Mouse (Mus musculus): Measurements from ENCODE around the gene Esp15. TPM values are rescaled to one million over a fixed set of nuclear protein-coding genes. Genes with fewer than 3 reads are reported as not detected.
"Not testable (repeated sequence)": the region's sequence is repeated elsewhere in the genome, so short reads cannot be mapped to it uniquely, and the experiment has no call there.

The Esp15 gene
- total RNA-seq (2017), result not detected in 2 replicates

DNA sequence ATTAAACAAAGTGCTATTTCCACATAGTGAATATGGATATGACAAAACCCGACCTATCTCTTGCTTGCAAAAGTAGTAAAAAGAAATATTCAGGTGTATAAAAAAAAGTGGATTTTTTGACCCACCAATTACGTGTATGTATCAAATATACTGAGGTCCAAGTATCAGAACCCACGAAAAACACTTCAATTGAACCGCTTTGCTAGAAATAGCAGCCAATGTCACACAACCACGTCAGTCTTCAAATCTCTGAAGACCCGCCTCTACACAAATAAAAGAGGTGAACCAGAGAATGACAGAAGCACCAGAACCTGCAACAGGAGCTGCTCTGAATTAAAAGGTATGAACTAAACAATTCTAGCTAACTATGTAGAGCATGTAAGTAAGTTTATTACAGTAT, at the start of gene Esp15:
Gene Esp15 (plus strand): TSS at position 301 of the 400 bp plus-strand sequence.
- not testable (repeated sequence) for ATAC-seq (replicated peaks in 1 of 2; ENCODE audit: insufficient read depth in 1 of 2, low FRiP score in 2 of 2, low TSS enrichment in 1 of 2, low read depth in 1 of 2, poor library complexity in 2 of 2, severe bottlenecking in 2 of 2)

DNA sequence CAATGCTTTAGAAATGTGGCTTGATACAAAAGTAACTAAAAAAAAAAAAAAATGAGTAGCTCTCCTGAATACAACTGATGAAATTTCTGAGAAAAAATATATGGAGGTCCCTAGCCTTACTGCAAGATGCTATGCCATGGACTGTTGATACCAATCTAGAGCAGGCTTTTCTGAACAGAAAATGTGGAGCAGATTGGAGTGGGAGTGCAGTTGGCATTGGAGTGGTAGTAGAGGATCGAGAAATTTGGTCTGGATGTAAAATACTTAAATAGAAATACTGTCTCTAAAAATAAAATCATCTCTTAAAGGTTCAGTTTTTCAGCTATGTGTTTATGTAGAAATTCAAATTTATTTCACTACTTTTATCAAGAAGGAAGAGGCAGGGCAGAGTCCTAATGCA, 49.2 kb upstream of the Esp15 start:
- ATAC-seq (replicated peaks in 1 of 2; ENCODE audit: insufficient read depth in 1 of 2, low FRiP score in 2 of 2, low TSS enrichment in 1 of 2, low read depth in 1 of 2, poor library complexity in 2 of 2, severe bottlenecking in 2 of 2), result no peak

Other genes starting within 250 kb of the Esp15 start
- not detected in 2 replicates for gene Esp18, start 234.6 kb upstream of the Esp15 start, total RNA-seq (2017)
- gene Esp16, start 104.8 kb upstream of the Esp15 start, total RNA-seq (2017), result not detected in 2 replicates